Mouse (Mus musculus) embryonic facial prominence, embryonic 10.5 days (tissue): Measurements from ENCODE around the gene Olfr1280. TPM values are rescaled to one million over a fixed set of nuclear protein-coding genes. Genes with fewer than 3 reads are reported as not detected.
"Not testable (repeated sequence)": the region's sequence is repeated elsewhere in the genome, so short reads cannot be mapped to it uniquely, and the experiment has no call there.

Experiments
- DNase-seq: peaks from one replicate; pipeline ENCODE4 v3.0.0-alpha.2; 2017; ENCODE audit warnings: low spot score
- H3K27ac ChIP-seq: fragments of 300-500 bp; sonication (generic); replicated peaks from 2 replicates; pipeline ENCODE4 v1.5.1; 2016; ENCODE audit warnings: mild to moderate bottlenecking
- H3K27me3 ChIP-seq: fragments of 300-500 bp; sonication (generic); replicated peaks from 2 replicates; pipeline ENCODE4 v1.6.1; 2016; ENCODE audit warnings: low read depth, mild to moderate bottlenecking; ENCODE audit not compliant: poor library complexity, severe bottlenecking
- H3K36me3 ChIP-seq: fragments of 300-500 bp; sonication (generic); replicated peaks from 2 replicates; pipeline ENCODE4 v1.6.1; 2016; ENCODE audit warnings: mild to moderate bottlenecking, moderate library complexity
- H3K4me1 ChIP-seq: fragments of 300-500 bp; sonication (generic); 2 replicates; pipeline ENCODE4 v1.6.1; 2016
- H3K4me3 ChIP-seq: fragments of 300-500 bp; sonication (generic); 2 replicates; pipeline ENCODE4 v1.5.1; 2016; ENCODE audit warnings: mild to moderate bottlenecking, moderate library complexity
- H3K9me3 ChIP-seq: fragments of 300-500 bp; sonication (generic); 2 replicates; pipeline ENCODE4 v1.6.1; 2016; ENCODE audit warnings: mild to moderate bottlenecking
- WGBS: fragments of 180-500 bp; shearing (Covaris S2); methylation state at CpG from one replicate; pipeline ENCODE4 v1.1.7; 2016; 5-methylcytosine and 5-hydroxymethylcytosine counted together
- polyA plus RNA-seq: library from polyadenylated mRNA; unstranded; fragments of >200 nt; fragmentation: Nextera tagmentation; extraction: Ambion mirVana; gene quantifications from 2 replicates; pipeline ENCODE4 v1.2.1, GENCODE M21; 2016

The Olfr1280 gene
- not detected in 2 replicates for polyA plus RNA-seq

- no peaks in the 10 kb centered on the region for H3K9me3 ChIP-seq
- H3K27me3 ChIP-seq: no peaks in the 10 kb centered on the region
- H3K27ac ChIP-seq: no peak within 1 kb of the TSS
- H3K4me1 ChIP-seq: no peaks in the 10 kb centered on the region
- no peaks in the 10 kb centered on the region for H3K36me3 ChIP-seq
- H3K4me3 ChIP-seq: no peak within 1 kb of the TSS
- no peak for DNase-seq
These were observed at the start of gene Olfr1280 for GRCm38 (mm10) chr2:111313717-111314116. Olfr1280 (plus strand) TSS chr2:111314017.

- Histone ChIP-seq H3K9me3 (no peaks in the 10 kb centered on the region), H3K27me3 (no peaks in the 10 kb centered on the region), H3K4me1 (no peaks in the 10 kb centered on the region), H3K36me3 (no peaks in the 10 kb centered on the region), H3K27ac (no peak within 1 kb of the TSS), H3K4me3 (no peak within 1 kb of the TSS)
- DNase-seq: no peak
- 83% methylated on average over 2 of the region's 2 CpGs for whole genome bisulfite sequencing
These were observed 39.8 kb upstream of the Olfr1280 start, which contains the start of gene Olfr1277 for GRCm38 (mm10) chr2:111274006-111274405. Olfr1277 (minus strand) TSS chr2:111274106.

DNA sequence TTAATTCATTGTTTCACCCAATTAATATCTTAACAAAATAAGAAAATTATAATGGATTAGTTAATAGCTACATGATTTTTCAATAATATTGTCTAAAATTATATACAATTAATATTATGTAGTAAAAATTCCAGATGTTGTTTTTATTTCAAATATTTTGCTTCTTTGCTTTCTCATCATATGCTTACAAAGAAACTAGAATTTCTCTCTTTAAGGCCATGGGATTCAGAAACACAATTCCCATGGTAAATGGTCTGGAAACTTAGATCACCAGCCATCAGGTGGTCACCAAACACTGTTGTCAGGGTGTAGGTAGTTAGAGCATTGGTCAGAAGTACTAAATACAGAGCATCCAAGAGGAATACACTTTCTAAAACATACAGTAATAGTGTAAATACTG lies 24.0 kb upstream of the Olfr1280 start, which contains the start of gene Olfr1278:
TSS of gene Olfr1278 (plus strand) at position 301 of the 400 bp plus-strand sequence.
- no peaks in the 10 kb centered on the region for H3K9me3 ChIP-seq
- H3K27ac ChIP-seq: no peak within 1 kb of the TSS
- no peaks in the 10 kb centered on the region for H3K36me3 ChIP-seq
- DNase-seq: no peak
- no peaks in the 10 kb centered on the region for H3K27me3 ChIP-seq
- no peaks in the 10 kb centered on the region for H3K4me1 ChIP-seq
- no peak within 1 kb of the TSS for H3K4me3 ChIP-seq

- H3K4me3 ChIP-seq: no peak overlapping the region
- no peaks in the 10 kb centered on the region for H3K36me3 ChIP-seq
- DNase-seq: no peak
- no peak overlapping the region for H3K27ac ChIP-seq
- H3K27me3 ChIP-seq: no peaks in the 10 kb centered on the region
- no peaks in the 10 kb centered on the region for H3K9me3 ChIP-seq
- no peaks in the 10 kb centered on the region for H3K4me1 ChIP-seq
These were observed 15.3 kb upstream of the Olfr1280 start for GRCm38 (mm10) chr2:111298541-111298940.

DNA sequence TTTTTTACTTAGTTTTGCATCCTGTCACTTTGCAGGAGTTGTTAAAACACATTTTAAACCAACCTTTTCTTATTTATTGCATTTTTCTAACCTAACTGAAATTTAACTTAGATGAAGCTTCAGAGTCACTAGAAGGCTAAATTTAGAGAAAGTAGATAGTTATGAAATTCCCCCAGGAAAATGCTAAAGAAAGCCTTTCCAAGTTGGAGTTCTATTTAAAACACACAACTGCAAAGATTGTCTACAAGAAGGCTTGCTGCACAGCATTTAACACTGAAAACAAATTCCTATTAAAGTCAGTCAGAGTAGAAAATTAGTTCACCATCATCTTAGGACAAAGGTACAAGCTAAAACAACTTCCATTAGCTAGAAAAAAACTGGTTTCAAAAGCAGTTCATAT lies 13.4 kb upstream of the Olfr1280 start, which contains the start of gene Olfr1279:
TSS of gene Olfr1279 (plus strand) at position 262 of the 400 bp plus-strand sequence.
- no peak within 1 kb of the TSS for H3K4me3 ChIP-seq
- H3K27me3 ChIP-seq: no peaks in the 10 kb centered on the region
- no peak within 1 kb of the TSS for H3K27ac ChIP-seq
- no peaks in the 10 kb centered on the region for H3K9me3 ChIP-seq
- H3K4me1 ChIP-seq: no peaks in the 10 kb centered on the region
- DNase-seq: no peak
- H3K36me3 ChIP-seq: no peaks in the 10 kb centered on the region

- Histone ChIP-seq H3K36me3 (no peaks in the 10 kb centered on the region), H3K4me1 (no peaks in the 10 kb centered on the region), H3K9me3 (no peaks in the 10 kb centered on the region), H3K27me3 (no peaks in the 10 kb centered on the region), H3K27ac (no peak within 1 kb of the TSS), H3K4me3 (no peak within 1 kb of the TSS)
- DNase-seq: no peak
- 83% methylated on average over 2 of the region's 2 CpGs for WGBS
These were observed 12.4 kb downstream of the Olfr1280 start, which contains the start of gene Olfr1281 for GRCm38 (mm10) chr2:111326220-111326619. Olfr1281 (plus strand) TSS chr2:111326520.

DNA sequence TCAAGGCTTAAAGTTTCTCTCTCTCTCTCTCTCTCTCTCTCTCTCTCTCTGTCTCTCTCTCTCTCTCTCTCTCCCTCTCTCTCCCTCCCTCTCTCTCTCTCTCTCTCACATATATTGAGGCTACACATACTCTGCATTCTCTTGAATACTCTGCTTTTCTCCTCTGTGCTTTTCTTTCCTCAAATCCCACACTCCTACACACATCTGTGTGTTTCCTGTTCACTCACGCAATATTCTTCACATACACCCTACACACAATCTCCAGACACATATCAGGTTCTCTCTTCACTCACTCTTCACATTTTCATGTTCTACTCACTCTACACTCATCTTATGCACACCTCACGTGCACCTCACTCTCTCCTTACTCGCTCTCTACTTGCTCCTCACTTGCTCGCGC lies 19.9 kb downstream of the Olfr1280 start:
- not testable (repeated sequence) for H3K4me1 ChIP-seq
- 87% methylated on average over 5 of the region's 5 CpGs for WGBS

GRCm38 (mm10) chr2:111335976-111336375 lies 22.2 kb downstream of the Olfr1280 start, which contains the start of gene Olfr1282:
Olfr1282 (minus strand) TSS chr2:111336076.
- no peaks in the 10 kb centered on the region for H3K27me3 ChIP-seq
- 73% methylated on average over 2 of the region's 2 CpGs for WGBS
- H3K9me3 ChIP-seq: no peaks in the 10 kb centered on the region
- H3K4me1 ChIP-seq: no peaks in the 10 kb centered on the region
- no peak for DNase-seq
- no peak within 1 kb of the TSS for H3K27ac ChIP-seq
- H3K4me3 ChIP-seq: no peak within 1 kb of the TSS
- no peaks in the 10 kb centered on the region for H3K36me3 ChIP-seq

More for the DNA sequence above, 19.9 kb downstream of the Olfr1280 start:
- not testable (repeated sequence) for DNase-seq, H3K36me3 ChIP-seq, H3K27ac ChIP-seq, H3K9me3 ChIP-seq, H3K27me3 ChIP-seq, H3K4me3 ChIP-seq

DNA sequence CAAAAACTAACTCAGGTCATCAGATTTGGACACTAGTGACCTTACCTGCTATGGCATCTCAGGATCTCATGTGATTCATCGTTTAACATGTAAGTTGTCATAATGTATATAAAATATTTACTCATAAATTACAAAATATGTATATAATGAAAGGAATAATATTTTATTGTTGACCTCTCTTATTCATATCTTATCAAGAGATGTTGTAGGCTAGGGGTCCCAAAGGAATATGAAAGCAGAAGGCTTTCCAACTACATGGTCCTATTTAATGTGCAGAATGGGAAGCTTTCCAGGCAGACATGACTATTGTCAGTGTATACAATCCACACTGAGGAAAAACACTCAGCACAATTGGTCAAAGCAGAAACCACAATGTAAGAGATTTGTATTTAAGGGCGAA lies 52.7 kb downstream of the Olfr1280 start, which contains the start of gene Olfr1283:
TSS of gene Olfr1283 (plus strand) at position 301 of the 400 bp plus-strand sequence.
- H3K4me3 ChIP-seq: no peak within 1 kb of the TSS
- H3K27ac ChIP-seq: no peak within 1 kb of the TSS
- DNase-seq: no peak
- no peaks in the 10 kb centered on the region for H3K36me3 ChIP-seq
- no peaks in the 10 kb centered on the region for H3K9me3 ChIP-seq
- H3K4me1 ChIP-seq: no peaks in the 10 kb centered on the region
- no peaks in the 10 kb centered on the region for H3K27me3 ChIP-seq
- WGBS: 72% methylated on average over 2 of the region's 2 CpGs

- no peaks in the 10 kb centered on the region for H3K4me1 ChIP-seq
- no peaks in the 10 kb centered on the region for H3K9me3 ChIP-seq
- no peak within 1 kb of the TSS for H3K4me3 ChIP-seq
- 91% methylated on average over 1 of the region's 1 CpGs for WGBS
- no peak for DNase-seq
- H3K36me3 ChIP-seq: no peaks in the 10 kb centered on the region
- no peak within 1 kb of the TSS for H3K27ac ChIP-seq
- no peaks in the 10 kb centered on the region for H3K27me3 ChIP-seq
These were observed 61.4 kb downstream of the Olfr1280 start, which contains the start of gene Olfr1284 for GRCm38 (mm10) chr2:111375222-111375621. Olfr1284 (plus strand) TSS chr2:111375522.

Other genes starting within 250 kb of the Olfr1280 start
- gene Gm13941, start 208.0 kb upstream of the Olfr1280 start, polyA plus RNA-seq: not detected in 2 replicates
- not detected in 2 replicates for gene Gm15130, start 161.1 kb upstream of the Olfr1280 start, polyA plus RNA-seq
- gene 4930430A15Rik, start 84.4 kb upstream of the Olfr1280 start, polyA plus RNA-seq: not detected in 2 replicates
- not detected in 2 replicates for gene Olfr1275, start 78.7 kb upstream of the Olfr1280 start, polyA plus RNA-seq
- not detected in 2 replicates for gene Olfr1276, start 59.5 kb upstream of the Olfr1280 start, polyA plus RNA-seq
- not detected in 2 replicates for gene Olfr1277, start 39.9 kb upstream of the Olfr1280 start, polyA plus RNA-seq
- not detected in 2 replicates for gene Olfr1278, start 23.9 kb upstream of the Olfr1280 start, polyA plus RNA-seq
- not detected in 2 replicates for gene Olfr1279, start 13.4 kb upstream of the Olfr1280 start, polyA plus RNA-seq
- gene Olfr1281, start 12.5 kb downstream of the Olfr1280 start, polyA plus RNA-seq: not detected in 2 replicates
- gene Olfr1282, start 22.1 kb downstream of the Olfr1280 start, polyA plus RNA-seq: not detected in 2 replicates
- not detected in 2 replicates for gene Olfr1283, start 52.8 kb downstream of the Olfr1280 start, polyA plus RNA-seq
- not detected in 2 replicates for gene Olfr1284, start 61.5 kb downstream of the Olfr1280 start, polyA plus RNA-seq
- not detected in 2 replicates for gene Olfr1286, start 109.1 kb downstream of the Olfr1280 start, polyA plus RNA-seq
- not detected in 2 replicates for gene Olfr1287, start 135.1 kb downstream of the Olfr1280 start, polyA plus RNA-seq
- not detected in 2 replicates for gene Olfr1288, start 160.1 kb downstream of the Olfr1280 start, polyA plus RNA-seq
- not detected in 2 replicates for gene Olfr1289, start 166.8 kb downstream of the Olfr1280 start, polyA plus RNA-seq
- not detected in 2 replicates for gene Olfr1290, start 179.8 kb downstream of the Olfr1280 start, polyA plus RNA-seq
- gene Olfr1291-ps1, start 183.2 kb downstream of the Olfr1280 start, polyA plus RNA-seq: not detected in 2 replicates
- gene Olfr1293-ps, start 211.2 kb downstream of the Olfr1280 start, polyA plus RNA-seq: not detected in 2 replicates
- gene Olfr1294, start 226.3 kb downstream of the Olfr1280 start, polyA plus RNA-seq: not detected in 2 replicates